ENCODE assay signal across 7 mouse cellular contexts in genomic region chr2:25291184-25292053, GRCm38 (mm10). TPM values are rescaled to one million over a fixed set of nuclear protein-coding genes. Genes with fewer than 3 reads are reported as not detected.
DNase-seq lines count a peak whose midpoint lies in the region; ATAC-seq and TF ChIP-seq lines count a peak whose summit lies in the region.

No protein-coding gene starts in this region.

- H3K79me2 ChIP-seq in MEL (ENCODE audit: control insufficient read depth, insufficient read depth, low read length, poor library complexity), result no peaks in the 10 kb centered on the region

- TF ChIP-seq CTCF in E14TG2a.4 (conservative IDR thresholded peaks at IDR 0.05; ENCODE audit: low read length) (no peak), MEL (IDR thresholded peaks at IDR 0.05 in 2 of 3, conservative IDR thresholded peaks at IDR 0.05 in 1 of 3; ENCODE audit: control insufficient read depth in 1 of 3, insufficient read depth in 1 of 3, low read depth in 2 of 3, low read length in 3 of 3, poor library complexity in 1 of 3, severe bottlenecking in 1 of 3) (peak in 2 of 3 experiments; percentile 17 to 25; a peak in 1 of 6 replicates)

- no peak for ATAC-seq in lung, embryonic 16.5 days (ENCODE audit: low read depth)

- peak overlapping the region; percentile 57 for H3K4me2 ChIP-seq in lung, embryonic 16.5 days (ENCODE audit: low read depth, low read length)

- peaks cover 82% of the 10 kb centered on the region for H3K4me1 ChIP-seq in E14TG2a.4 (replicated peaks; ENCODE audit: low read depth, low read length)
- peaks cover 7 to 27% of the 10 kb centered on the region in 2 experiments for H3K4me1 ChIP-seq in MEL (ENCODE audit: control insufficient read depth in 1 of 2, insufficient read depth in 2 of 2, low read length in 2 of 2)
- peaks cover 30% of the 10 kb centered on the region for H3K4me1 ChIP-seq in hindbrain, embryonic 10.5 days (replicated peaks)
- H3K4me1 ChIP-seq in lung, embryonic 16.5 days (replicated peaks; ENCODE audit: control insufficient read depth, insufficient read depth, low read length), result peaks cover 24% of the 10 kb centered on the region

- H3K27ac ChIP-seq in MEL (ENCODE audit: control insufficient read depth, low read depth, low read length), result no peak overlapping the region
- H3K27ac ChIP-seq in hindbrain, embryonic 10.5 days, result no peak overlapping the region
- no peak overlapping the region for H3K27ac ChIP-seq in lung, embryonic 16.5 days (ENCODE audit: low read length)

- H3K4me3 ChIP-seq in E14TG2a.4 (replicated peaks; ENCODE audit: low read length), result peak overlapping the region; percentile 78
- no peak overlapping the region for H3K4me3 ChIP-seq in MEL (ENCODE audit: control insufficient read depth in 1 of 2, insufficient read depth in 1 of 2, low read depth in 2 of 2, low read length in 2 of 2)
- peak overlapping the region; percentile 43 for H3K4me3 ChIP-seq in hindbrain, embryonic 10.5 days
- peak overlapping the region; percentile 42 for H3K4me3 ChIP-seq in lung, embryonic 16.5 days (ENCODE audit: low read length)

- no peak for TF ChIP-seq POLR2A in MEL (IDR thresholded peaks at IDR 0.05; ENCODE audit: control insufficient read depth in 1 of 2, insufficient read depth in 1 of 2, low read depth in 1 of 2, low read length in 2 of 2, poor library complexity in 1 of 2)

- H3K27me3 ChIP-seq in E14TG2a.4 (ENCODE audit: insufficient read depth, low read length) (peaks cover 83% of the 10 kb centered on the region), MEL (ENCODE audit: control insufficient read depth in 1 of 2, insufficient read depth in 2 of 2, low read length in 2 of 2) (no peaks in the 10 kb centered on the region)
- peaks cover 92% of the 10 kb centered on the region for H3K27me3 ChIP-seq in hindbrain, embryonic 10.5 days (ENCODE audit: insufficient read depth, poor library complexity, severe bottlenecking)
- H3K27me3 ChIP-seq in lung, embryonic 16.5 days (ENCODE audit: control insufficient read depth, insufficient read depth, low read depth, low read length), result peaks cover 50% of the 10 kb centered on the region

- TF ChIP-seq EP300 in MEL (IDR thresholded peaks at IDR 0.05; ENCODE audit: low read depth in 1 of 2, low read length in 2 of 2), result no peak

- no peak overlapping the region for H3K9ac ChIP-seq in MEL (ENCODE audit: control insufficient read depth, low read depth, low read length, poor library complexity, severe bottlenecking)
- peak overlapping the region; percentile 60 for H3K9ac ChIP-seq in lung, embryonic 16.5 days (ENCODE audit: low read length)

- no peak for DNase-seq in MEL (ENCODE audit: low read depth, low spot score)
- peak; percentile 18 for DNase-seq in hindbrain, embryonic 10.5 days (ENCODE audit: low spot score)
- no peak for DNase-seq in frontal cortex, postnatal 14 days (ENCODE audit: low spot score in 2 of 2)
- DNase-seq in c-Kit-positive CD71-positive TER-119-positive erythroid progenitor cells, embryonic 14.5 days (ENCODE audit: low spot score), result no peak
- no peak for DNase-seq in ovary, adult 18-20 months (ENCODE audit: low spot score)

- TF ChIP-seq RAD21 in MEL (IDR thresholded peaks at IDR 0.05; ENCODE audit: low read depth, low read length), result peak; percentile 2; the same call in 1 of the 2 replicates

- WGBS in hindbrain, embryonic 10.5 days, result 6% methylated on average over 32 of the region's 32 CpGs
- 10% methylated on average over 32 of the region's 32 CpGs for WGBS in lung, embryonic 16.5 days

- H3K36me3 ChIP-seq in E14TG2a.4 (ENCODE audit: insufficient read depth, low read length), result peaks cover 30% of the 10 kb centered on the region
- H3K36me3 ChIP-seq in MEL (ENCODE audit: control insufficient read depth in 1 of 2, insufficient read depth in 2 of 2, low read length in 2 of 2), result peaks cover 0 to 6% of the 10 kb centered on the region in 2 experiments; a peak in 2 of 4 replicates
- H3K36me3 ChIP-seq in hindbrain, embryonic 10.5 days, result peaks cover under 1% of the 10 kb centered on the region; the same call in 1 of the 2 replicates
- H3K36me3 ChIP-seq in lung, embryonic 16.5 days (ENCODE audit: control insufficient read depth, insufficient read depth, low read length), result no peaks in the 10 kb centered on the region

- no peaks in the 10 kb centered on the region for H3K9me3 ChIP-seq in E14TG2a.4 (ENCODE audit: low read length)
- no peaks in the 10 kb centered on the region for H3K9me3 ChIP-seq in MEL (replicated peaks; ENCODE audit: insufficient read depth, low read length)
- H3K9me3 ChIP-seq in hindbrain, embryonic 10.5 days, result no peaks in the 10 kb centered on the region
- no peaks in the 10 kb centered on the region for H3K9me3 ChIP-seq in lung, embryonic 16.5 days (ENCODE audit: control insufficient read depth, low read length)

TF ChIP-seq in MEL, 35 proteins besides CTCF, POLR2A, EP300 and RAD21:
- TF ChIP-seq MAZ (IDR thresholded peaks at IDR 0.05; ENCODE audit: low read depth, low read length), result no peak
- TF ChIP-seq UBTF (IDR thresholded peaks at IDR 0.05; ENCODE audit: borderline replicate concordance, insufficient read depth, low read depth, low read length), result no peak
- TF ChIP-seq GABPA (IDR thresholded peaks at IDR 0.05; ENCODE audit: low read depth, low read length), result no peak
- TF ChIP-seq POLR2AphosphoS5 (IDR thresholded peaks at IDR 0.05; ENCODE audit: borderline replicate concordance, low read depth, low read length), result no peak
- TF ChIP-seq CHD2 (IDR thresholded peaks at IDR 0.05; ENCODE audit: low read length), result no peak
- no peak for TF ChIP-seq SMC3 (IDR thresholded peaks at IDR 0.05; ENCODE audit: low read depth, low read length)
- TF ChIP-seq ZKSCAN1 (IDR thresholded peaks at IDR 0.05; ENCODE audit: low read depth, low read length), result no peak
- TF ChIP-seq MYC (IDR thresholded peaks at IDR 0.05; ENCODE audit: low read depth, low read length), result no peak
- no peak for TF ChIP-seq MAFK (IDR thresholded peaks at IDR 0.05; ENCODE audit: borderline replicate concordance, low read depth, low read length)
- TF ChIP-seq ZNF384 (IDR thresholded peaks at IDR 0.05; ENCODE audit: low read depth, low read length), result no peak
- TF ChIP-seq ZC3H11A (IDR thresholded peaks at IDR 0.05; ENCODE audit: low read depth, low read length), result no peak
- TF ChIP-seq MAX (IDR thresholded peaks at IDR 0.05; ENCODE audit: low read length), result no peak

RNA-seq across cellular contexts. Expression of gene Lrrc26, which starts 1.7 kb away (rescaled TPM):
- total RNA-seq in MEL (2012; rRNA removed), result not detected in 2 replicates
- polyA plus RNA-seq in MEL (2012; ENCODE audit: insufficient read depth in 1 of 2, insufficient read length in 2 of 2, low read depth in 1 of 2, low replicate concordance in 2 of 2, missing spikeins in 1 of 2), result not detected
- polyA plus RNA-seq in hindbrain, embryonic 10.5 days (2016; fragmentation: Nextera tagmentation; extraction: Ambion mirVana), result not detected in 2 replicates
- 6.7 and 9.4 TPM in 2 replicates for polyA plus RNA-seq in lung, embryonic 16.5 days (2015; fragmentation: Nextera tagmentation; extraction: Ambion mirVana)

RNA-seq across cellular contexts. Expression of gene Tmem210, which starts 3.5 kb away (rescaled TPM):
- not detected in 2 replicates for total RNA-seq in MEL (2012; rRNA removed)
- not detected for polyA plus RNA-seq in MEL (2012; ENCODE audit: insufficient read depth in 1 of 2, insufficient read length in 2 of 2, low read depth in 1 of 2, low replicate concordance in 2 of 2, missing spikeins in 1 of 2)
- not detected in 2 replicates for polyA plus RNA-seq in hindbrain, embryonic 10.5 days (2016; fragmentation: Nextera tagmentation; extraction: Ambion mirVana)
- not detected in 2 replicates for polyA plus RNA-seq in lung, embryonic 16.5 days (2015; fragmentation: Nextera tagmentation; extraction: Ambion mirVana)

RNA-seq across cellular contexts. Expression of gene Anapc2, which starts 19.1 kb away (rescaled TPM):
- total RNA-seq in MEL (2012; rRNA removed), result 9.8 and 10.3 TPM in 2 replicates
- polyA plus RNA-seq in MEL (2012; ENCODE audit: insufficient read depth in 1 of 2, insufficient read length in 2 of 2, low read depth in 1 of 2, low replicate concordance in 2 of 2, missing spikeins in 1 of 2), result 10 to 100 TPM in 1 of 2 experiments, not detected in 1; 67.0 TPM
- polyA plus RNA-seq in hindbrain, embryonic 10.5 days (2016; fragmentation: Nextera tagmentation; extraction: Ambion mirVana), result 150 and 156 TPM in 2 replicates
- 136 and 137 TPM in 2 replicates for polyA plus RNA-seq in lung, embryonic 16.5 days (2015; fragmentation: Nextera tagmentation; extraction: Ambion mirVana)

RNA-seq across cellular contexts. Expression of gene Ssna1, which starts 19.2 kb away (rescaled TPM):
- total RNA-seq in MEL (2012; rRNA removed), result 194 and 226 TPM in 2 replicates
- polyA plus RNA-seq in MEL (2012; ENCODE audit: insufficient read depth in 1 of 2, insufficient read length in 2 of 2, low read depth in 1 of 2, low replicate concordance in 2 of 2, missing spikeins in 1 of 2), result 100 to 1,000 TPM in 1 of 2 experiments, not detected in 1; 158 TPM
- polyA plus RNA-seq in hindbrain, embryonic 10.5 days (2016; fragmentation: Nextera tagmentation; extraction: Ambion mirVana), result 248 and 259 TPM in 2 replicates
- polyA plus RNA-seq in lung, embryonic 16.5 days (2015; fragmentation: Nextera tagmentation; extraction: Ambion mirVana), result 219 and 232 TPM in 2 replicates

RNA-seq across cellular contexts. Expression of gene Grin1, which starts 27.6 kb away (rescaled TPM):
- total RNA-seq in MEL (2012; rRNA removed), result not detected in 2 replicates
- under 1 TPM in 1 of 2 experiments, not detected in 1; 0.07 TPM for polyA plus RNA-seq in MEL (2012; ENCODE audit: insufficient read depth in 1 of 2, insufficient read length in 2 of 2, low read depth in 1 of 2, low replicate concordance in 2 of 2, missing spikeins in 1 of 2)
- polyA plus RNA-seq in hindbrain, embryonic 10.5 days (2016; fragmentation: Nextera tagmentation; extraction: Ambion mirVana), result 1.2 and 4.5 TPM in 2 replicates
- 0.44 and 0.84 TPM in 2 replicates for polyA plus RNA-seq in lung, embryonic 16.5 days (2015; fragmentation: Nextera tagmentation; extraction: Ambion mirVana)

Comparison
In these comparisons a context has a peak if more than half of its experiments do, and no peak if none do; other contexts are left out.
1. H3K4me3 ChIP-seq: peak in E14TG2a.4 (single experiment), hindbrain, embryonic 10.5 days (single experiment) and lung, embryonic 16.5 days (single experiment); none in MEL (0 of 2).